Mouse (Mus musculus) olfactory bulb, adult 2 months (tissue): ENCODE measurements around the gene Adamts7.

Source experiments
- CTCF ChIP-seq: fragments of 200-500 bp; IDR thresholded peaks from 2 replicates; pipeline ENCODE4 v1.5.1; 2012; ENCODE audit warnings: low read depth, mild to moderate bottlenecking, low read length, moderate library complexity; ENCODE audit not compliant: insufficient read depth
- POLR2A ChIP-seq: fragments of 200-500 bp; IDR thresholded peaks from 2 replicates; pipeline ENCODE4 v1.6.1; 2012; ENCODE audit warnings: mild to moderate bottlenecking, low read depth, low read length, moderate library complexity; ENCODE audit not compliant: insufficient read depth

- no peak for TF ChIP-seq CTCF
- no peak for TF ChIP-seq POLR2A
Observed at GRCm38 (mm10) chr9:90127146-90127545, 35.7 kb upstream of the Adamts7 start.
